Mouse (Mus musculus) bone marrow macrophage, adult 2 months (primary cell): ENCODE measurements around the gene Dync1li1. TPM values are rescaled to one million over a fixed set of nuclear protein-coding genes. Genes with fewer than 3 reads are reported as not detected.

Source experiments
- H3K27ac ChIP-seq: 2 replicates; pipeline ENCODE4 v1.5.1; 2012; ENCODE audit warnings: low read depth, low read length; ENCODE audit not compliant: insufficient read depth
- H3K4me1 ChIP-seq: 2 replicates; pipeline ENCODE4 v1.6.1; 2012; ENCODE audit warnings: low read length; ENCODE audit not compliant: control insufficient read depth, insufficient read depth
- H3K4me3 ChIP-seq: 2 replicates; pipeline ENCODE4 v1.5.1; 2012; ENCODE audit warnings: mild to moderate bottlenecking, low read length, moderate library complexity; ENCODE audit not compliant: insufficient read depth
- CTCF ChIP-seq: IDR thresholded peaks from 2 replicates; pipeline ENCODE4 v1.5.1; 2012; ENCODE audit warnings: low read depth, mild to moderate bottlenecking, low read length, moderate library complexity
- POLR2A ChIP-seq: IDR thresholded peaks from 2 replicates; pipeline ENCODE4 v1.6.1; 2012; ENCODE audit warnings: mild to moderate bottlenecking, low read depth, low read length, borderline replicate concordance
- polyA plus RNA-seq: library from polyadenylated mRNA; stranded (reverse); fragments of >200 nt; gene quantifications from 2 replicates; pipeline ENCODE4 v1.2.4, GENCODE M21; 2012; ENCODE audit not compliant: missing spikeins, insufficient read depth, insufficient read length

Dync1li1 gene
- polyA plus RNA-seq, 1 experiment: 46.6 TPM

DNA sequence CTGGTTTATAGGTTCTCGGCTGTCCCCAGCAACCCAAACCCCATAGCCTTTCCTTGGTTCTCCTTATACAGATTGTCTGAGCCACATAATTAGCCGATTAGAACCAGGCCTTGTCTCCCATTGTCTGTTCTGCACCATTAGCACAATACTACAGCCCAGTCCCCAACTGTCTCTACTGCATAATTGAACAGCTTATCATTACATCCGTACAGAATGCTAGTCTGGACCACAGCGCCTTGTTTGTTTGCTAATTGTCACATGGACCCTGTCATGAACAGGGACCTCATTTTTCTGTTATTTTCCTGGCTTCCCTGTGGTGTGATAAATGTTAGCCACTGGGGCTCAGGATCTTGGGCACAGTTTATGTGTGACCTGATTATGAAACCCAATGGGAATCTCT lies 71.3 kb downstream of the Dync1li1 start:
- Histone ChIP-seq H3K4me1 (peaks cover 20% of the 10 kb centered on the region), H3K27ac (no peak overlapping the region)

DNA sequence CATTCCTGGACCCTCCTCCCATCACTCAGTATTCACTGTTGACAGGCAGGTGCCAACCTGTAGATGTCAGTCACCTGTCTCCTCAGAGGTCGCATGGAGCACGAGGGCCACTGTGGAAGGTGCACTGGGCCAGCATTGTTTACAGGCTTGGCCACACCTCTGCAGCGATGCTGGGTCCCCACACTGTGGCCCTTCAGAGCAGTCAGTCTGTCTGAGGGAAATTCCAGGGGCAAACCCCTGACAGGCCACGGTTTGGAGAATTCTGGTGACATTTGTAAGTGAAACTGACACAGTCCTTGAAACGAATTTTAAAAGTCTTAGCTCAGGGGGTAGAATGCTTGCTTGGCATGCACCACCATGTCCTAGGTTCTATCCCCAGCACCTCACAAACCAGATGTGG lies 71.8 kb downstream of the Dync1li1 start:
- H3K4me3 ChIP-seq: no peak overlapping the region

More for the DNA sequence above, 71.3 kb downstream of the Dync1li1 start:
- TF ChIP-seq CTCF: no peak
- TF ChIP-seq POLR2A: no peak
- no peak overlapping the region for H3K4me3 ChIP-seq

DNA sequence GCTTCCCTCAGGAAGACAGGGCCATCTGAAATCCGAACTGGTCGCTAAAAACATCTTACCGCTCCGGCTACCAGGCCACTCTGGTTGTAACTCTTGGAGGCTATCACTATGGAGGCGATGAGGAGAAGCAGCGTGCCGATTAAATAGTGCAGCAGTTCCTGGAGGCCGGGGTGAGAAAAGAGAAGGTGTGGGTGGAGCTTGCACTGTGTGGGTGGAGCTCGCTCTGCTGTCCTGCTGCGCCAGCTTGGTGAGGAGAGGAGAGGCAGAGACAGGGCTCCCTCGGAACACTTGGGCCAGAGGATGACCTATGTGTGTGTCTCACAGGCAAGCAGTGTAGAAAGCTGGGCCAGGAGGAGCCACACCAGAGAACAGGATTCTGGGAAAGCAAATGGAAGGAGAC lies 73.3 kb downstream of the Dync1li1 start:
- no peak overlapping the region for H3K4me3 ChIP-seq
- no peak overlapping the region for H3K27ac ChIP-seq
- TF ChIP-seq CTCF (no peak), POLR2A (no peak)
- peaks cover 17% of the 10 kb centered on the region for H3K4me1 ChIP-seq

More for the DNA sequence above, 71.8 kb downstream of the Dync1li1 start:
- TF ChIP-seq CTCF: no peak
- TF ChIP-seq POLR2A: no peak
- Histone ChIP-seq H3K4me1 (peaks cover 20% of the 10 kb centered on the region), H3K27ac (no peak overlapping the region)

DNA sequence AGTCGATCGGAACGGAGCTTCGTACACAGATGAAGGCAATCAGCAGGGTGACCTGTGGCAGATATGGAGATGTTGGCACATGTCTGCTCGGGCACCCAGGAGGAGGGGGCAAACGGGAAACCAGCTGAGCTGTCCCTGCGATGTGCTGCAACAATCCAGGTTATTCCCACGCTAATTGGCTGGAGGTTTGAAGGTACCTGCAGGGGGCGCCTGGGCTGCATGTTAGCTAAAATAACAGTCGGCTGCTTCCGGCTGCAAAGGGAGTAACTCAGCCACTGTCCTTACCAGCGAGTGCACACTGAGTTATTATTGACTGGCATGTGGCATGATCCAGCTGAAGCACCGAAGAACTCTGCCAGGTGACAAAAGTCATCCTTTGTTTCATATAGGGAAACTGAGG lies 74.8 kb downstream of the Dync1li1 start:
- no peak overlapping the region for H3K27ac ChIP-seq
- no peak overlapping the region for H3K4me3 ChIP-seq
- H3K4me1 ChIP-seq: peaks cover 14% of the 10 kb centered on the region
- TF ChIP-seq POLR2A (no peak), CTCF (peak; percentile 69)

DNA sequence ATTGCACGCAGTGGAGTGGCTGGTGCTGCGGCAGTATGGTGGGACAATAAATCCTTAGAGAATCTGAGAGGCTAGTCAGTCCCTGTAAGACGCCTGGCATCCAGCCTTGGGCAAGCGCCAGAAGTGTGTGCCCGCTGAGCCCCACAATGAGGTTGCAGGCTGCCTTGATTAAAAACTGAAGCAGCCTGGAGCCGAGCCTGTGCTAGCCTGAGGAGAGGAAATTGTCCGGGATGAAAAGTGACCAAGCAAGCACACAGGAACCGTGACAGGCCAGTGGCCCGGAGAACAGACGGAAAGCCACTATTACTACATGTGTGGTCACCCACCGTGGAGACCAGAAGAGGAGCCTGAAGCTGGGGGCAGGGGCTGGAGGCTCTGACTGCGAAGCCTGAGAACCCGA lies 78.4 kb downstream of the Dync1li1 start:
- H3K4me3 ChIP-seq: no peak overlapping the region
- H3K4me1 ChIP-seq: peaks cover 15% of the 10 kb centered on the region
- no peak for TF ChIP-seq POLR2A
- no peak overlapping the region for H3K27ac ChIP-seq

DNA sequence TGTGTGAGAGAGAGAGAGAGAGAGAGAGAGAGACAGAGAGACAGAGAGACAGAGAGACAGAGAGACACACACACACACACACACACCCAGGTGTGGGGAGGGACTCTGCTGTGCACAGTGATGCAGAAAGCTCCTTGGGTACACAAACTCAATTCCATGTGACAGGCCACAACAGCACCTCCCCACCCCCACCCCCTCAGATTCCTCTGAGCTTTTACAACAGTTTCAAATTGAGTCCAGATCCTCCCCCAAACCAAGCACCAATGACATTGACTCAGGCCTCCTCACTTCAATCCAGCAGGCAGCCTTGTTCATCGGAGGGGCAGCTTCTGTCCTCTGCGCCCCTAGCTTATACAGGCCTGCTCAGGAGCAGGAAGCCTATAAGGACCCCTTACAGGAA lies 78.9 kb downstream of the Dync1li1 start:
- H3K27ac ChIP-seq: no peak overlapping the region
- TF ChIP-seq CTCF: no peak
- no peak for TF ChIP-seq POLR2A
- no peak overlapping the region for H3K4me3 ChIP-seq
- H3K4me1 ChIP-seq: peaks cover 15% of the 10 kb centered on the region

DNA sequence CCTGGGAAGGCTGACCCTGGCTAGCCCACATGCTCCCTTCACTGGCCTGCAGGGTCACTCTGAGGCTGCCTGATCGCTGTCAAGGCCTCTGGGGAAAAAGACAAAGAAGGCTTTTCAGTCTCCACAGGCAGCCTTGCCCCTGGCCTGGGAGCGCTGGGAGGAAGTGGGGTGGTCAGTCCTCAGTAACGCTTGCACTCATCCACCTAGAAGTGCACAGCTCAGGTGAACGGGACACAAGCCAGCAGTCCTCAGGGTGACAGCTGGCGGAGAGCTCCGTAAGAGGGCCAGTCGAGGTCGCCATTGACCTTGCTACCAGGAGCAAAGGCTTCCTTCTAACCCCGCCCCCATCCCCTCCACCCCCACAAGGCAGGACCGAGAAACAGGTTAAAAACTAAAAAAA lies 79.5 kb downstream of the Dync1li1 start:
- H3K27ac ChIP-seq: no peak overlapping the region
- H3K4me3 ChIP-seq: no peak overlapping the region
- peaks cover 15% of the 10 kb centered on the region for H3K4me1 ChIP-seq
- no peak for TF ChIP-seq CTCF

DNA sequence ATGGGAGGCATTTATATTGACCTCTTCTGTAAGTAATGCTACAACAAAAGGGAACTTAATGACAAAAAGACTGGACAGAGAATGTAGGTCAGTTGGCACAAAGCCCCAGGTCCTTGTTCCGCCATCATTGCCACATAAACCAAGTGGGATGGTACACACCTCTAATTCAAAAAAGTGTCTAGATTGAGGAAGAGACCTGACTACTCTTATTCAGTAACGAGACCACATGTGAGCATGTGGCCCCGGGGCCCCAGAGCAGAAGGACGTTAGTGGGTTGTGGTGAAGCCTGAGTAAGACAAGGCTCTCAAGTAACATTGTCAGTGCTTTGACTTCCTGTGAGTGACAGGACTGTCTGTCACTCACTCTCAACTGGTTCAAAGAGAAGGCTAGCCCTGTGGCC lies 81.6 kb downstream of the Dync1li1 start:
- Histone ChIP-seq H3K27ac (no peak overlapping the region), H3K4me1 (peaks cover 22% of the 10 kb centered on the region), H3K4me3 (no peak overlapping the region)
- no peak for TF ChIP-seq POLR2A
- no peak for TF ChIP-seq CTCF

DNA sequence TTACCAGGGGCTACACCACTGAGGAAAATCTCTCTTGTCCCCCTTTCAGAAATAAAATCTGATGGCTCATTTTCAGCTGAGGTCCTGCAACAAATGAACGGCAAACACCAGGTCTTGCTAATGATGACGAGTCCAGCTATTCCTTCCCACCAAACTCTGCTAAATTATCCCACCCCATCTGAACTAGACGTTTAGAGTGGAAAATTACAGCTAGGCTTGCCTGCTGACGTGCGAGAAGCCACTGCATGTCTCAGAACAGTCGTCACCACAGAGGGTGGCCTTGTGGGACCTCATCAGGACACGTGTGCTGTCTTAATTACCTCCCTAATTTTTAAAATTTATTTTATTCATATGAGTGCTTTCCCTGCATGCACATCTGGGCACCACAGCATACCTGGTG lies 83.0 kb downstream of the Dync1li1 start:
- TF ChIP-seq CTCF: no peak
- no peak for TF ChIP-seq POLR2A
- Histone ChIP-seq H3K27ac (no peak overlapping the region), H3K4me1 (peaks cover 34% of the 10 kb centered on the region), H3K4me3 (no peak overlapping the region)

Other genes starting within 250 kb of the Dync1li1 start
- not detected in 2 replicates for gene Ccr4, start 183.9 kb upstream of the Dync1li1 start, polyA plus RNA-seq
- gene C130032M10Rik, start 173.1 kb upstream of the Dync1li1 start, polyA plus RNA-seq: not detected in 2 replicates
- not detected in 2 replicates for gene Trim71, start 124.4 kb upstream of the Dync1li1 start, polyA plus RNA-seq
- gene Cnot10, start 48.6 kb upstream of the Dync1li1 start, polyA plus RNA-seq: 23.0 and 24.2 TPM in 2 replicates
- gene Cmtm6, start 42.3 kb downstream of the Dync1li1 start, polyA plus RNA-seq: 95.2 and 96.3 TPM in 2 replicates
- 184 and 192 TPM in 2 replicates for gene Cmtm7, start 93.1 kb downstream of the Dync1li1 start, polyA plus RNA-seq
- 0.85 and 1.7 TPM in 2 replicates for gene Cmtm8, start 155.4 kb downstream of the Dync1li1 start, polyA plus RNA-seq
- gene Gpd1l, start 245.2 kb downstream of the Dync1li1 start, polyA plus RNA-seq: 20.1 and 21.5 TPM in 2 replicates